Mouse (Mus musculus) midbrain, embryonic 11.5 days (tissue): ENCODE measurements around the gene Gm47969. TPM values are rescaled to one million over a fixed set of nuclear protein-coding genes. Genes with fewer than 3 reads are reported as not detected.
"Not testable (repeated sequence)": the region's sequence is repeated elsewhere in the genome, so short reads cannot be mapped to it uniquely, and the experiment has no call there.

Experiments used
- ATAC-seq: fragments of 200-750 bp; cut with Nextera tagmentation; 2 replicates; pipeline ENCODE4 v1.8.0; 2017; ENCODE audit warnings: moderate TSS enrichment, moderate library complexity; ENCODE audit not compliant: low FRiP score
- DNase-seq: peaks from one replicate; pipeline ENCODE4 v3.0.0; 2015; ENCODE audit warnings: low spot score; ENCODE audit errors: missing footprints
- H3K27ac ChIP-seq: fragments of 300-500 bp; sonication (generic); 2 replicates; pipeline ENCODE4 v1.5.1; 2014; ENCODE audit warnings: low read depth, low read length
- H3K27me3 ChIP-seq: fragments of 300-500 bp; sonication (generic); 2 replicates; pipeline ENCODE4 v1.6.1; 2014; ENCODE audit warnings: mild to moderate bottlenecking, low read length, moderate library complexity, mixed read lengths; ENCODE audit not compliant: control insufficient read depth, insufficient read depth
- H3K36me3 ChIP-seq: fragments of 300-500 bp; sonication (generic); 2 replicates; pipeline ENCODE4 v1.6.1; 2014; ENCODE audit warnings: mild to moderate bottlenecking, low read length, moderate library complexity, mixed read lengths; ENCODE audit not compliant: control insufficient read depth, insufficient read depth
- H3K4me1 ChIP-seq: fragments of 300-500 bp; sonication (generic); 2 replicates; pipeline ENCODE4 v1.6.1; 2014; ENCODE audit warnings: low read length; ENCODE audit not compliant: control insufficient read depth, insufficient read depth
- H3K4me2 ChIP-seq: fragments of 300-500 bp; sonication (generic); 2 replicates; pipeline ENCODE4 v1.6.1; 2014; ENCODE audit warnings: mild to moderate bottlenecking, moderate library complexity
- H3K4me3 ChIP-seq: fragments of 300-500 bp; sonication (generic); 2 replicates; pipeline ENCODE4 v1.5.1; 2014; ENCODE audit warnings: low read depth, low read length
- H3K9ac ChIP-seq: fragments of 300-500 bp; sonication (generic); 2 replicates; pipeline ENCODE4 v1.6.1; 2014; ENCODE audit warnings: low read length
- H3K9me3 ChIP-seq: fragments of 300-500 bp; sonication (generic); 2 replicates; pipeline ENCODE4 v1.6.1; 2016; ENCODE audit warnings: low read length; ENCODE audit not compliant: control insufficient read depth
- WGBS: fragments of 180-500 bp; shearing (Covaris S2); extraction: QIAGEN DNeasy Blood & Tissue Kit; methylation state at CpG from one replicate; pipeline ENCODE4 v1.1.7; 2014; 5-methylcytosine and 5-hydroxymethylcytosine counted together
- polyA plus RNA-seq: library from polyadenylated mRNA; unstranded; fragments of >200 nt; fragmentation: Nextera tagmentation; extraction: Ambion mirVana; gene quantifications from 2 replicates; pipeline ENCODE4 v1.2.1, GENCODE M21; 2014

Gene Gm47969
- not detected in 2 replicates for polyA plus RNA-seq

- H3K36me3 ChIP-seq, result no peaks in the 10 kb centered on the region
- 85% methylated on average over 5 of the region's 5 CpGs for WGBS
- DNase-seq, result no peak
- no peak within 1 kb of the TSS for H3K9ac ChIP-seq
- no peak within 1 kb of the TSS for H3K4me2 ChIP-seq
- no peak within 1 kb of the TSS for H3K4me3 ChIP-seq
- no peaks in the 10 kb centered on the region for H3K9me3 ChIP-seq
- H3K27me3 ChIP-seq, result no peaks in the 10 kb centered on the region
- H3K27ac ChIP-seq, result no peak within 1 kb of the TSS
- no peaks in the 10 kb centered on the region for H3K4me1 ChIP-seq
- ATAC-seq, result no peak
These were observed at the start of gene Gm47969 for GRCm38 (mm10) chr1:83044882-83045427. Gene Gm47969, plus strand, starts transcription at chr1:83044932.

- ATAC-seq, result not testable (repeated sequence)
These were observed 44.4 kb upstream of the Gm47969 start, which contains the start of gene Gm47959 for GRCm38 (mm10) chr1:83000306-83000705. Gene Gm47959, plus strand, starts transcription at chr1:83000548.

DNA sequence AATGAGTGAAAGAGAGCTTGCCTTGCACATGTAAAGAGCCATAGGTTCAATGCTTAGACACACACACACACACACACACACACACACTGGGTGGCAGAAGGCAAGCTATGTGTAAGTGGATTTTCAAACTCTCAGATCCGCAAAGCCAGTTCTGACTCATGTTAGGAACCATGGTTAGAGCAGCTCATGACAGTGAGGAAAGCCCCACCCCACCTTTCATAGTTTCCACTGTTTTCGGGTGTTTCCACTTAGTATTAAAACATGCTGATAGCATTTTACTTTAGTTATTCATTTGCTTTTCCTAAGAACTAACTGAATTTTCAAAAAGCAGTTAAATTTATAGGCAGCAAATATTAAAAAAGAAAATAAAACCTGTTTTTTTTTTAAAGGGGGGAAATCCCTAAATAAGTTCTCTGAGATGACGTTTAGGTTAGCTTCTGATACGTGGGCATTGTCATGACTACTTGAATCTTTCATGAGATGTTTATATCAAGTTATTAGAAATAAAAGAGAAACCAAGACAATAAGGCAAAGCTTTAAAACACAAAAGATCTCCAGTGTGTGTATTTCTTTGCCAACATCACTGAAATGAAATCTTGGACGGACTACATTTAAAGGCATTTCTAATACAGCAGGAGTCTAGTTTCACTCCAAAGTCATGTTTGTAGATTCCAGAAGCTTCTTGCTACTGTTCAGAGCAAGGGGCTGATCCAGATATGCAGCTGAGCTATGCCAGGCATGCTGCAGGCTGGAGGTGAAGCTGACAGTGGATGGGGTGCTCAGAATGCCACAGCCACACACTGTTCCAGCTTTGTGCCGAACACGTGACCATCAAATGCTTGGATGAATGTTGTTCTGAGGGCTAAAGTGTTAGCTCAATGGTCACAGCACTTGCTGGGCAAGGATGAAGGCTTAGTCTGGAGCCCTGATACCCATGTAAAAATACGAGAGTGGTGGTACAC, 38.2 kb upstream of the Gm47969 start:
- no peak overlapping the region for H3K27ac ChIP-seq
- H3K4me2 ChIP-seq, result no peak overlapping the region
- DNase-seq (no peak), ATAC-seq (no peak)
- WGBS, result 86% methylated on average over 8 of the region's 8 CpGs
- H3K9ac ChIP-seq, result no peak overlapping the region
- H3K36me3 ChIP-seq, result no peaks in the 10 kb centered on the region
- no peaks in the 10 kb centered on the region for H3K9me3 ChIP-seq
- no peak overlapping the region for H3K4me3 ChIP-seq
- no peaks in the 10 kb centered on the region for H3K27me3 ChIP-seq
- no peaks in the 10 kb centered on the region for H3K4me1 ChIP-seq

More at GRCm38 (mm10) chr1:83000306-83000705, 44.4 kb upstream of the Gm47969 start, which contains the start of gene Gm47959:
- not testable (repeated sequence) for H3K4me1 ChIP-seq, H3K9ac ChIP-seq, H3K9me3 ChIP-seq, H3K4me3 ChIP-seq, H3K4me2 ChIP-seq, H3K36me3 ChIP-seq, H3K27ac ChIP-seq, DNase-seq, H3K27me3 ChIP-seq
- 81% methylated on average over 5 of the region's 9 CpGs for WGBS

DNA sequence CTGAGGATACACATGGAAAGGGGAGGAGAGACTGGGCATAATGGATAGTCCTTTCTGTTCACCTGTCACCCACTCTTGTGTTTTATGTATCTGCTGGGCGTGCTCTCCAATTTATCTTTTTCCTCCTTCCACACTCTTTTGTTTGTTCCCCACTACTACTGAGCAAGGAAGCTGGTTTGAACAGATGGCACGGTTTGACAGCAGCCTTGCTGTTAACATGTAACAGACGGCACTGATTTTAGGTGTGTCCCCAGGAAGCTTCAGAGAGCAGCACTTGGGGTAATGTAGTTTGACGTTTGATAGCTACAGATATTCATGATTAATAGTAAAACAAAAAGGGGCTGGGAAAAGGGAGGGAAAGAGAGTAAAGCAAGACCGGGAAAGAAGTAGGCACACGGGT, 37.3 kb upstream of the Gm47969 start:
- WGBS, result 89% methylated on average over 6 of the region's 6 CpGs
- no peak overlapping the region for H3K4me3 ChIP-seq
- H3K36me3 ChIP-seq, result no peaks in the 10 kb centered on the region
- H3K27ac ChIP-seq, result no peak overlapping the region
- no peaks in the 10 kb centered on the region for H3K27me3 ChIP-seq
- H3K9me3 ChIP-seq, result no peaks in the 10 kb centered on the region
- DNase-seq (no peak), ATAC-seq (no peak)
- no peaks in the 10 kb centered on the region for H3K4me1 ChIP-seq
- no peak overlapping the region for H3K9ac ChIP-seq
- H3K4me2 ChIP-seq, result no peak overlapping the region

- Histone ChIP-seq H3K27me3 (no peaks in the 10 kb centered on the region), H3K27ac (no peak overlapping the region), H3K9me3 (no peaks in the 10 kb centered on the region), H3K4me3 (no peak overlapping the region), H3K4me1 (no peaks in the 10 kb centered on the region), H3K9ac (no peak overlapping the region), H3K4me2 (no peak overlapping the region), H3K36me3 (no peaks in the 10 kb centered on the region)
- WGBS, result 86% methylated on average over 3 of the region's 3 CpGs
- ATAC-seq, result no peak
- no peak for DNase-seq
These were observed 30.3 kb upstream of the Gm47969 start for GRCm38 (mm10) chr1:83014477-83014876.

DNA sequence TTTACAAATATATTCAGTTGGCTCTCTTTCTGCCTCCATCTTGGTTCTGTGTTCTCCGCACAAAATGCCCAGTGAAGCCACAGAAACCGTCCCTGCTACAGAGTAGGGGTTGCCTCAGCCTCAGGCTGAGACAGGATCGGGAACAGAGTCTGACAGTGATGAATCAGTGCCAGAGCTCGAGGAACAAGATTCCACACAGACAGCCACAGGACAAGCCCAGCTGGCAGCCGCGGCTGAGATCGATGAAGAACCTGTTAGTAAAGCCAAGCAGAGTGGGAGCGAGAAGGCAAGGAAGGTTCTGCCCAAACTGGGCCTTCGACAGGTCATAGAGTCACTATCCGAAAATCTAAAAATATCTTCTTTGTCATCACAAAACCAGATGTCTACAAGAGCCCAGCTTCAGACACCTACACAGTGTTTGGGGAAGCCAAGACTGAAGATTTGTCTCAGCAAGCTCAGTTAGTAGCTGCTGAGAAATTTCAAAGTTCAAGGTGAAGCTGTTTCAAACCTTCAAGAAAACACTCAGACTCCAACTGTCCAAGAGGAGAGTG, 29.3 kb upstream of the Gm47969 start:
- H3K9me3 ChIP-seq, result no peaks in the 10 kb centered on the region
- no peak overlapping the region for H3K27ac ChIP-seq
- no peak overlapping the region for H3K4me2 ChIP-seq
- no peak overlapping the region for H3K9ac ChIP-seq
- DNase-seq (no peak), ATAC-seq (no peak)
- H3K4me3 ChIP-seq, result no peak overlapping the region
- H3K27me3 ChIP-seq, result no peaks in the 10 kb centered on the region
- WGBS, result 87% methylated on average over 10 of the region's 10 CpGs
- H3K4me1 ChIP-seq, result no peaks in the 10 kb centered on the region
- no peaks in the 10 kb centered on the region for H3K36me3 ChIP-seq

- Histone ChIP-seq H3K9ac (no peak overlapping the region), H3K4me2 (no peak overlapping the region), H3K36me3 (no peaks in the 10 kb centered on the region), H3K9me3 (no peaks in the 10 kb centered on the region), H3K4me1 (no peaks in the 10 kb centered on the region), H3K27ac (no peak overlapping the region), H3K27me3 (no peaks in the 10 kb centered on the region), H3K4me3 (no peak overlapping the region)
- 70% methylated on average over 1 of the region's 1 CpGs for WGBS
- no peak for DNase-seq
- ATAC-seq, result no peak
These were observed 28.2 kb upstream of the Gm47969 start for GRCm38 (mm10) chr1:83016556-83016955.

DNA sequence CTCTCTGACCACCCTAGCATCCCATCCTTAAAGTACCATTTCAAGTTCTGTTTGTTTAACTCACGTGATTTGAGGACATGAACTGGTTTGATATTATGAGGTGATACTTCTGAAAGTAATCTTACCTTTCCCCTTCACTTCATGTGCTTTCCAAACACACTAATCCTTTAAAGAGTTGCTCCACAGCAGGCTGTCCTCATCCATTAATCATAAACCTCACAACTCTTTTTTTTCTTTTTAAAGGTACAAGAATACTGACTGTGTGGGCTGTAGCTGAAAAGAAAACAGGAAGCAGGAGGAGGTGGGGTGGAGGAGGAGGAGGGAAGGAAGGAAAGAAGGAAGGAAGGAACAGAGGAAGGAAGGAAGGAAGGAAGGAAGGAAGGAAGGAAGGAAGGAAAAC, 12.8 kb upstream of the Gm47969 start:
- WGBS, result 74% methylated on average over 1 of the region's 1 CpGs
- no peak overlapping the region for H3K27ac ChIP-seq
- no peaks in the 10 kb centered on the region for H3K36me3 ChIP-seq
- H3K4me3 ChIP-seq, result no peak overlapping the region
- no peaks in the 10 kb centered on the region for H3K27me3 ChIP-seq
- H3K9me3 ChIP-seq, result no peaks in the 10 kb centered on the region
- H3K4me2 ChIP-seq, result no peak overlapping the region
- no peak overlapping the region for H3K9ac ChIP-seq
- no peak for DNase-seq
- ATAC-seq, result no peak
- no peaks in the 10 kb centered on the region for H3K4me1 ChIP-seq

DNA sequence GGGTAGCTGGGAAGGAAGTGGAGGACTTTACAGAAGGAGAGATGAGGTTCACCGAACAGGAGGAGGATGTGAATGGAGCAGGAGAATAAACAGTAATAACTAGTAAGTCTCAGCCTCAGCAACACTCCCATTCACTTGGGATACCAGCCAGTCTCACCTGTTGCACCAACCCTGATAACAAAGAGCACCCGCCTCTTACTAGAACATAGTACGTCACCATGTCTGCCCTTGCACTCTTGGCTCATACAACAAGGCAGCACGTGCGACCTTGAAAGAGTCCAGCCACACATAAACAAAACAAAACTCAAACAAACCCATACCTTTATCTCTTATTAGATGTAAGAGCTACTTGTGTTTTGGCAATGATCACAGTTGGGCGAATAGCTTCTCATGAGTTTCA, 12.2 kb upstream of the Gm47969 start:
- 91% methylated on average over 6 of the region's 6 CpGs for WGBS
- ATAC-seq, result no peak

More for the DNA sequence above, 12.2 kb upstream of the Gm47969 start:
- Histone ChIP-seq H3K4me3 (no peak overlapping the region), H3K4me2 (no peak overlapping the region), H3K27ac (no peak overlapping the region), H3K27me3 (no peaks in the 10 kb centered on the region), H3K4me1 (no peaks in the 10 kb centered on the region), H3K9ac (no peak overlapping the region), H3K9me3 (no peaks in the 10 kb centered on the region), H3K36me3 (no peaks in the 10 kb centered on the region)
- no peak for DNase-seq
